Comparison of ENCODE assay signal across 8 mouse cellular contexts in the genomic region with DNA sequence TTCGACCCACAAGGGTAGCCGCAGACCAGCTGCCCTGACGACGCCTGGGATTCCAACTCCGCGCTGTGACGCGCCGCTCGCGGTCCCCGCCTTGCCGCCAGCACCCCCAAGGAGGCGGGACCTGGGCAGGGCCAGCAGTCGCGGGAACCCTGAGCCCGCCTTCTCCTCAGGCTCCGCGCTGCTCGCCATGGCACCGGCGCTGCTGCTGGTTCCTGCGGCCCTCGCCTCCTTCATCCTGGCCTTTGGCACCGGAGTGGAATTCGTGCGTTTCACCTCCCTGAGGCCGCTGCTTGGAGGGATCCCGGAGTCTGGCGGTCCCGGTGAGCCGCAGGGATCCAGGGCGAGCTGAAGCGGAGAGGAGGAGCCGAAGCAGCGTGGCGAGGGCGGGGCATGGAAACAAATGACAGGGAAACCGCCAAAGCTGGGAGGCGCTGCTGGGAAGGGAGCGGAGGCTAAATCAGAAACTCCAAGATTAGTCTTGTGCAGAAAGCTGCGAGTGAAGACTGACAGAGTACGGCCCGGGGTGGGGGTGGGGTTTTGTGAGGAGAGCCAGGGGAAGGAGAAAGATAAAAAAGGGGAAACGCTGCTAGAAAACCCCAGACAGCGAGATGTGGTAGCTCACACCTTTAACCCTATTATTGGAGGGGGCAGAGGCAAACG. TPM values are rescaled to one million over a fixed set of nuclear protein-coding genes. Genes with fewer than 3 reads are reported as not detected.
A peak's percentile ranks its signal among the peaks of the same experiment; 100 is the strongest.
DNase-seq lines count a peak whose midpoint lies in the region; TF ChIP-seq lines count a peak whose summit lies in the region.

A gene (plus strand): TSS at position 121 of the 660 bp plus-strand sequence.

- H3K27ac ChIP-seq in cortical plate, adult 2 months (ENCODE audit: insufficient read depth, low read length) = 0 out of 2 replicates have a peak within 1 kb of the TSS, but pooled peaks have one; percentile 26
- peak within 1 kb of the TSS; percentile 95 for H3K27ac ChIP-seq in midbrain, embryonic 10.5 days (replicated peaks)

- intact Hi-C loops in left cerebral cortex, postnatal 36 days (cut with DNase I) = no loop called here

- H3K4me3 ChIP-seq in cortical plate, adult 2 months (ENCODE audit: insufficient read depth, low read length) = peak within 1 kb of the TSS; percentile 76
- H3K4me3 ChIP-seq in midbrain, embryonic 10.5 days = peak within 1 kb of the TSS; percentile 71

- under 1% methylated on average over 47 of the region's 47 CpGs for WGBS in midbrain, embryonic 10.5 days

- TF ChIP-seq POLR2A in cortical plate, adult 2 months (IDR thresholded peaks at IDR 0.05; ENCODE audit: extremely low read depth, insufficient read depth, low read length) = 0 out of 2 replicates have a peak, but pooled peaks have one; percentile 56

- TF ChIP-seq CTCF in cortical plate, adult 2 months (IDR thresholded peaks at IDR 0.05; ENCODE audit: extremely low read depth, insufficient read depth, low read length) = 0 out of 2 replicates have a peak, but pooled peaks have one; percentile 8

- DNase-seq in adrenal gland, adult (ENCODE audit: inconsistent age in 2 of 2, low spot score in 1 of 2) = peak; percentile 92 to 98
- DNase-seq in gastrocnemius, adult 8-10 months (ENCODE audit: low spot score in 2 of 2) = peak; percentile 78 to 83
- DNase-seq in induced T-regulatory cell, adult 2 months (ENCODE audit: low read depth) = peak; percentile 92
- DNase-seq in left cerebral cortex, postnatal 36 days (ENCODE audit: low spot score in 2 of 2) = peak; percentile 91 to 93
- DNase-seq in midbrain, embryonic 10.5 days (ENCODE audit: low spot score) = peak; percentile 92
- peak; percentile 87 for DNase-seq in right cerebral cortex, postnatal 4 days
- peak; percentile 94 for DNase-seq in yolk sac, embryonic 10.5 days (ENCODE audit: low spot score)

- no peaks in the 10 kb centered on the region for H3K27me3 ChIP-seq in midbrain, embryonic 10.5 days (ENCODE audit: low read depth, poor library complexity, severe bottlenecking)

- no peaks in the 10 kb centered on the region for H3K9me3 ChIP-seq in midbrain, embryonic 10.5 days (replicated peaks)

- peaks cover 52% of the 10 kb centered on the region for H3K36me3 ChIP-seq in midbrain, embryonic 10.5 days

- peaks cover 2% of the 10 kb centered on the region; the same call in 1 of the 2 replicates for H3K4me1 ChIP-seq in cortical plate, adult 2 months (ENCODE audit: control insufficient read depth, insufficient read depth, low read length)
- peaks cover 39% of the 10 kb centered on the region for H3K4me1 ChIP-seq in midbrain, embryonic 10.5 days

RNA-seq across cellular contexts. Expression of the gene that starts here (rescaled TPM):
- 7.5 and 9.3 TPM in 2 replicates for polyA plus RNA-seq in cortical plate, adult 2 months (2012; rRNA removed)
- 1 to 10 TPM in 2 of 4 experiments, under 1 TPM in 2; 0.52 to 2.6 (median 1.4) TPM for total RNA-seq in gastrocnemius, adult 8-10 months (2022)
- total RNA-seq in left cerebral cortex, postnatal 36 days (2021) = 1 to 10 TPM; 2.3 to 3.1 TPM
- polyA plus RNA-seq in midbrain, embryonic 10.5 days (2016; fragmentation: Nextera tagmentation; extraction: Ambion mirVana) = 80.0 and 84.5 TPM in 2 replicates

Comparison
In these comparisons a context has a peak if more than half of its experiments do, and no peak if none do; other contexts are left out.
1. Peak in every context shown above with its lines: DNase-seq, H3K4me3 ChIP-seq and H3K27ac ChIP-seq.